Mouse (Mus musculus) forebrain, postnatal 0 days (tissue): ENCODE data around the gene Gm17509. TPM values are rescaled to one million over a fixed set of nuclear protein-coding genes. Genes with fewer than 3 reads are reported as not detected.
A peak's percentile ranks its signal among the peaks of the same experiment; 100 is the strongest.

Experiments used
- ATAC-seq: fragments of 200-750 bp; cut with Nextera tagmentation; 2 replicates; pipeline ENCODE4 v1.8.0; 2017; ENCODE audit warnings: mild to moderate bottlenecking, moderate library complexity
- DNase-seq: peaks from one replicate; pipeline ENCODE4 v3.0.0-alpha.2; 2015
- H3K27ac ChIP-seq: fragments of 300-500 bp; sonication (generic); 2 replicates; pipeline ENCODE4 v1.5.1; 2014; ENCODE audit warnings: low read depth, mild to moderate bottlenecking, antibody characterized with exemption, low read length, moderate library complexity, mixed read lengths
- H3K27me3 ChIP-seq: fragments of 300-500 bp; sonication (generic); 2 replicates; pipeline ENCODE4 v1.6.1; 2014; ENCODE audit warnings: mild to moderate bottlenecking, low read length, mixed read lengths; ENCODE audit not compliant: insufficient read depth
- H3K36me3 ChIP-seq: fragments of 300-500 bp; sonication (generic); 2 replicates; pipeline ENCODE4 v1.6.1; 2014; ENCODE audit warnings: mild to moderate bottlenecking, moderate library complexity; ENCODE audit not compliant: insufficient read depth
- H3K4me1 ChIP-seq: fragments of 300-500 bp; sonication (generic); 2 replicates; pipeline ENCODE4 v1.6.1; 2014; ENCODE audit warnings: antibody characterized with exemption; ENCODE audit not compliant: insufficient read depth
- H3K4me2 ChIP-seq: fragments of 300-500 bp; sonication (generic); 2 replicates; pipeline ENCODE4 v1.6.1; 2014; ENCODE audit warnings: low read depth, mild to moderate bottlenecking, moderate library complexity
- H3K4me3 ChIP-seq: fragments of 300-500 bp; sonication (generic); 2 replicates; pipeline ENCODE4 v1.5.1; 2014; ENCODE audit warnings: low read depth, low read length, mixed read lengths
- H3K9ac ChIP-seq: fragments of 300-500 bp; sonication (generic); 2 replicates; pipeline ENCODE4 v1.6.1; 2014; ENCODE audit warnings: mild to moderate bottlenecking
- H3K9me3 ChIP-seq: fragments of 300-500 bp; sonication (generic); 2 replicates; pipeline ENCODE4 v1.6.1; 2016; ENCODE audit warnings: low read length
- CTCF ChIP-seq: sonication (generic); IDR thresholded peaks from 2 replicates; pipeline ENCODE4 v1.5.1; 2016; ENCODE audit warnings: antibody characterized with exemption, control low read depth, low read depth
- WGBS: fragments of 180-500 bp; shearing (Covaris S2); extraction: QIAGEN DNeasy Blood & Tissue Kit; methylation state at CpG from one replicate; pipeline ENCODE4 v1.1.7; 2014; 5-methylcytosine and 5-hydroxymethylcytosine counted together
- polyA plus RNA-seq: library from polyadenylated mRNA; unstranded; fragments of >200 nt; fragmentation: Nextera tagmentation; extraction: Ambion mirVana; gene quantifications from 2 replicates; pipeline ENCODE4 v1.2.1, GENCODE M21; 2015
- total RNA-seq: library from RNA; depleted of rRNA; stranded (reverse); fragments of >200 nt; gene quantifications from 2 replicates; pipeline ENCODE4 v1.2.3, GENCODE M21; 2014

Gene Gm17509
- total and polyA plus RNA-seq, 2 experiments from 2014 or later: 0.07 to 0.33 TPM

- Histone ChIP-seq H3K4me1 (no peaks in the 10 kb centered on the region), H3K4me2 (no peak overlapping the region), H3K36me3 (no peaks in the 10 kb centered on the region), H3K27ac (no peak overlapping the region), H3K9ac (no peak overlapping the region), H3K27me3 (no peaks in the 10 kb centered on the region), H3K9me3 (no peaks in the 10 kb centered on the region), H3K4me3 (no peak overlapping the region)
- 57% methylated on average over 11 of the region's 11 CpGs for WGBS
- ATAC-seq (0 out of 2 replicates have a peak, but pooled peaks have one; percentile 29), DNase-seq (no peak)
- no peak for TF ChIP-seq CTCF
Observed at GRCm38 (mm10) chr13:117235530-117236212, 14.8 kb upstream of the Gm17509 start.

GRCm38 (mm10) chr13:117234486-117234885 lies 13.6 kb upstream of the Gm17509 start:
- H3K9me3 ChIP-seq: no peaks in the 10 kb centered on the region
- H3K27ac ChIP-seq: no peak overlapping the region
- H3K4me3 ChIP-seq: no peak overlapping the region
- 28% methylated on average over 7 of the region's 7 CpGs for WGBS
- no peaks in the 10 kb centered on the region for H3K27me3 ChIP-seq
- no peaks in the 10 kb centered on the region for H3K36me3 ChIP-seq
- no peaks in the 10 kb centered on the region for H3K4me1 ChIP-seq
- no peak overlapping the region for H3K9ac ChIP-seq
- TF ChIP-seq CTCF: no peak
- no peak for ATAC-seq
- H3K4me2 ChIP-seq: no peak overlapping the region
- no peak for DNase-seq

GRCm38 (mm10) chr13:117233808-117234207 lies 12.9 kb upstream of the Gm17509 start:
- H3K9ac ChIP-seq: no peak overlapping the region
- H3K4me1 ChIP-seq: no peaks in the 10 kb centered on the region
- H3K4me2 ChIP-seq: no peak overlapping the region
- ATAC-seq: no peak
- H3K27ac ChIP-seq: no peak overlapping the region
- no peaks in the 10 kb centered on the region for H3K36me3 ChIP-seq
- DNase-seq: no peak
- no peak for TF ChIP-seq CTCF
- no peak overlapping the region for H3K4me3 ChIP-seq
- no peaks in the 10 kb centered on the region for H3K9me3 ChIP-seq
- H3K27me3 ChIP-seq: no peaks in the 10 kb centered on the region
- 93% methylated on average over 8 of the region's 8 CpGs for WGBS

- Histone ChIP-seq H3K36me3 (no peaks in the 10 kb centered on the region), H3K4me2 (no peak overlapping the region), H3K27me3 (no peaks in the 10 kb centered on the region), H3K4me1 (no peaks in the 10 kb centered on the region), H3K27ac (no peak overlapping the region), H3K9ac (no peak overlapping the region), H3K9me3 (no peaks in the 10 kb centered on the region), H3K4me3 (no peak overlapping the region)
- WGBS: 63% methylated on average over 6 of the region's 6 CpGs
- ATAC-seq (no peak), DNase-seq (no peak)
- no peak for TF ChIP-seq CTCF
Observed at GRCm38 (mm10) chr13:117230371-117231110, 9.7 kb upstream of the Gm17509 start.

- H3K27ac ChIP-seq: no peak overlapping the region
- no peaks in the 10 kb centered on the region; the same call in 1 of the 2 replicates for H3K4me1 ChIP-seq
- TF ChIP-seq CTCF: no peak
- no peaks in the 10 kb centered on the region for H3K27me3 ChIP-seq
- DNase-seq: no peak
- ATAC-seq: no peak
- H3K9me3 ChIP-seq: no peaks in the 10 kb centered on the region
- H3K4me3 ChIP-seq: no peak overlapping the region
- 85% methylated on average over 6 of the region's 6 CpGs for WGBS
- H3K36me3 ChIP-seq: no peaks in the 10 kb centered on the region
- H3K9ac ChIP-seq: no peak overlapping the region
- H3K4me2 ChIP-seq: no peak overlapping the region
Observed at GRCm38 (mm10) chr13:117225561-117225960, 4.7 kb upstream of the Gm17509 start.

GRCm38 (mm10) chr13:117224901-117225300 lies 4.0 kb upstream of the Gm17509 start:
- H3K4me1 ChIP-seq: no peaks in the 10 kb centered on the region; the same call in 1 of the 2 replicates
- ATAC-seq: no peak

GRCm38 (mm10) chr13:117223125-117223524 lies 2.2 kb upstream of the Gm17509 start:
- no peaks in the 10 kb centered on the region; the same call in 1 of the 2 replicates for H3K4me1 ChIP-seq
- H3K36me3 ChIP-seq: no peaks in the 10 kb centered on the region
- no peak overlapping the region for H3K9ac ChIP-seq
- H3K4me3 ChIP-seq: no peak overlapping the region
- H3K4me2 ChIP-seq: no peak overlapping the region
- no peaks in the 10 kb centered on the region for H3K27me3 ChIP-seq
- H3K9me3 ChIP-seq: no peaks in the 10 kb centered on the region
- ATAC-seq: no peak
- H3K27ac ChIP-seq: no peak overlapping the region
- 59% methylated on average over 5 of the region's 5 CpGs for WGBS
- DNase-seq: no peak
- TF ChIP-seq CTCF: no peak

More at GRCm38 (mm10) chr13:117224901-117225300, 4.0 kb upstream of the Gm17509 start:
- H3K27me3 ChIP-seq: no peaks in the 10 kb centered on the region
- H3K27ac ChIP-seq: no peak overlapping the region
- TF ChIP-seq CTCF: no peak
- H3K4me2 ChIP-seq: no peak overlapping the region
- H3K9me3 ChIP-seq: no peaks in the 10 kb centered on the region
- no peaks in the 10 kb centered on the region for H3K36me3 ChIP-seq
- no peak for DNase-seq
- 78% methylated on average over 2 of the region's 2 CpGs for WGBS
- no peak overlapping the region for H3K9ac ChIP-seq
- no peak overlapping the region for H3K4me3 ChIP-seq
